Mouse (Mus musculus): ENCODE measurements around the gene AI854703.
"Not testable (repeated sequence)": the region's sequence is repeated elsewhere in the genome, so short reads cannot be mapped to it uniquely, and the experiment has no call there.

AI854703 gene

DNA sequence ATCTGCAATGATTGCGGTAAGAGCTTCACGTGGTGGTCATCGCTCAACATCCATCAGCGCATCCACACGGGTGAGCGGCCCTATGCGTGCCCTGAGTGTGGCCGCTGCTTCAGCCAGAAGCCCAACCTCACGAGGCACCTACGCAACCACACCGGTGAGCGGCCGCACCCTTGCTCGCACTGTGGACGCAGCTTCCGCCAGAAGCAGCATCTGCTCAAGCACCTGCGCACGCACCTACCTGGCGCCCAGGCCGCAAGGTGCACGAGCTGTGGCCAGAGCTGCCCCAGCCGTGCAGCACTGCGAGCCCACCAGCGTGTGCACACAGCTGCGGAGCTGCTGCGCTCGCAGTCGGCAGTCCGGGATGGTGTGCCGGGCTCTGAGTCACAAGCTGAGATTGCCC, 6.5 kb upstream of the AI854703 start:
- no peak for DNase-seq

- DNase-seq, result not testable (repeated sequence)
Measured at GRCm38 (mm10) chr6:48622186-48622843, 4.2 kb upstream of the AI854703 start.

DNA sequence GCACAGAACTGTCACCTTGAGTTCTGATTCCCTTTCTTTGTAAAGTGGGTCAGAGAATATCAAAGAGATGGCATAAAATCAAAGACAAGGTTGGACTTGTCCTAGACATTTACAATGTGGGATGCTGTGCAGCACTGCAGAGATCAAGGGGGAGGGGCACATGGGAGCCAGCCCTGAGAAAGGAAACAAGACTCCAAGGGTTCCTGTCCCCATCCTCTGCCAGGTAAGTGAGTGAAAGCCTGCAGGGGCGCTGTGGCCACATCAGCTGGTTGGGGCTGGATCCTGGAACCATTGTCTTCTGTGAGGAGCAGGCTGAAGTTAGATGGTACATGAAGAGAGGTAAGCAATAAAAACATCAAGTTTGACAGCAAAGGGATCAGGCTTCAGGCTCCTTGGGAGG, 3.1 kb upstream of the AI854703 start:
- DNase-seq, result no peak

- DNase-seq, result no peak
Measured at GRCm38 (mm10) chr6:48626984-48627383, 420 bp downstream of the AI854703 start.

DNA sequence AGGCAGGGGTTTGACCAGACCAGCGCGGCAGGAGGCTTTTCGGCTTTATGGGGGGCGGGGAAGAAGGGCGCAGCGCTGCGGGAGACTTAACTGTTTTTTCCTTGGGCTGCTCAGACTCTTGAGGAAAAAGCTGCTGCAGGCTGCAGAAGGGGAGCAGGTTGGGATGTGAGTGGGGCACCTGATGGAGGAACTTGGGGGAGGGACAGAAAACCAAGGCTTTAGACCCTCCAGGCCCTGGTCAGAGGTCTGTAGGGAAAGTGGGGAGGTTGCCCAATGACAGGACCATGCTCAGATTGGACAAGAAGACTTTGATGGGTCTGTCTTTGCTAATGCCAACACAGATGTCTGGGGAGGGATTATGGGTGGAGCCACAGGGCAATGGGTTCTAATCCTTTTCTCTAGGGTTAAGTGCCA, 954 bp downstream of the AI854703 start:
- DNase-seq, result no peak

DNA sequence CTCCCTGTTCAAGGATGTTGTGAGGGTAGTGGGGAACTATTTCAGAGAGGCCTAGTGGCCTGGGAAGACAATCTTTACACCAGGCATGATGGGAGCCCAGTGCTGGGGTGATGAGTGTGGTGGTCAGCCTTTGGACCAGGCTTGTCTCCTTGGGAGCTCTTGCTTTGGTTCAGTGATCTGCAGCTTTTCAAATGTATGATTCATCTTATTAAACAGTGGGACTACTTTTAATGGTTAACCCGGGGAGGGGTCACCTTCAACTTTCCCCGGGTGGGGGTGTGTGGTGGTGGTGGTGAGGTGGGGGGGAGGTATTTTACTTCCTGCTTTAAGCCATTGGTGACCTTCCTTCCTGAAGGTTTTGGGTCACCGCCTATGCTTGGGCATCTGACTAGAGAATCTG, 1.8 kb downstream of the AI854703 start:
- DNase-seq, result no peak

GRCm38 (mm10) chr6:48628808-48629660, 2.5 kb downstream of the AI854703 start:
- DNase-seq, result peak; percentile 15 to 45

GRCm38 (mm10) chr6:48629661-48630034, 3.1 kb downstream of the AI854703 start:
- DNase-seq, result no peak

- no peak for DNase-seq
Measured at GRCm38 (mm10) chr6:48630831-48631230, 4.3 kb downstream of the AI854703 start.

DNA sequence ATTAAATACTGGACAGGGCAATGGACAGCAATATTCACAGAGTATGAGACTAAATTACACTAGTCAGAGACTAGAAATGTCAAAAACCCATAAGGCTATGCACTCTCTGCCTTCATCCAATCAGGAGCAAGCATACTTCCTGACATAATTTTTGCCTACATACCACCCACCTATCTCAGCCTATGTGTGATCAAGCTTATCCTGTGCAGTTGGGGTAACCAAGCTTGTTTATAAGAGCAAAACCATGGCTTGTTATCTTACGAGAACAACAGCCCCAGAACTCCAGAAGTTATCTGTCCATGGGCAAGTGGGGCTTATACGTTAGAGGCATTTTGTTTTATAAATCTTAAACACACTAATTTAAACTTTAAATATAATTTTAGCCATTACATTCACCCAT, 8.5 kb downstream of the AI854703 start:
- no peak for DNase-seq

DNA sequence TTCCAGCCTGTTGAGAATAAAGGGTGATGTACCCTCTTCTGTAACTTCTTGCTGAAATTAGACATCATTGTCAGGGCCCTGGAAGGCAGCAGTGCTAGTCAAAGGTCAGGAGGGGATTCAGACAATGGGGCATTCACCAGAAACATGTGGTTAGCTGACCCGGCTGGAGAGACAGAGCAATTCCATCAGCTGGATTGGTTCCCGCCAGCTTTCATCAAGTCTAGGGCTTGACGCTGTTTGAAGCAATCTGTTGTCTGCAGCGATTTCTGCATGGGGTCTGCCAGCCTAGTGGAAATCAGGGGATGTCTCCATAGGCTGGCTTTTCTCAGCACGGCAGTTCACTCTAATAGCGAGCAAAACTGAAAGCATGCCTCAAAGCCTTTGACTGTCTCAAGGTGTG, 10.0 kb downstream of the AI854703 start:
- no peak for DNase-seq

DNA sequence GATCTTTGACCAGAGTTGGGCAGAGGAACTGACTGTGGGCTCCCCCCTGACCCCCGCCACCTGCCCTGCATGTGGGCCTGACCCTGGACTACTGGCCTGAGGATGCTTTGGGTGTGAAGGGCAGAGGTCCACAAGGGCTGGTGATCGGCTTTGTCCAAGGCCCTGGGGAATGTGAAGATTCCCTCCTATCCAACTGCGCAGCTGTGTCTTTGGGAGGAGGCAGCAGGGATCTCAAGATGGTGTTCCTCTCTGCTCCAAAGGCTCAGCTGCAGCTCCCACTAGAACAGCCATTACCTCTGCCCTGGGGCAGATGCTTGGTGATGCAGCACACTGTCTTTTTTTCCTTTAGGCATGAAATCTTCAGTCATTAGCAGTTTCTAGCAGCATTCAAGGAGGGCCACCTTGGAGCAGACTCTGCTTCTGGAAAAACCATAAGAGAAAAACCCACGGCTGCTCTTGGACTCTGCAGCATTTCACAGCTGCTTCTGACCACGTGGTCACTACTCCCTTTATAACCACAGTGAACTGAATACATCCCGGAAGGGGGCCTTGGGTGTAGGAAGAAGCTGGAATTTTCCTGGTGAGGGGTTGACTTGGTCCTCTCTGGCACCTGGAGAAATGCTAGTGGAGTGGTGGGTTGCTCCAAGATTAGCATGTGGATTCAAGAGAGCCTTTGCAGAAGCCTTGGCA, 11.4 kb downstream of the AI854703 start:
- DNase-seq, result no peak

- DNase-seq, result no peak
Measured at GRCm38 (mm10) chr6:48638553-48638952, 12.0 kb downstream of the AI854703 start.

GRCm38 (mm10) chr6:48641391-48641790, 14.8 kb downstream of the AI854703 start:
- no peak for DNase-seq

DNA sequence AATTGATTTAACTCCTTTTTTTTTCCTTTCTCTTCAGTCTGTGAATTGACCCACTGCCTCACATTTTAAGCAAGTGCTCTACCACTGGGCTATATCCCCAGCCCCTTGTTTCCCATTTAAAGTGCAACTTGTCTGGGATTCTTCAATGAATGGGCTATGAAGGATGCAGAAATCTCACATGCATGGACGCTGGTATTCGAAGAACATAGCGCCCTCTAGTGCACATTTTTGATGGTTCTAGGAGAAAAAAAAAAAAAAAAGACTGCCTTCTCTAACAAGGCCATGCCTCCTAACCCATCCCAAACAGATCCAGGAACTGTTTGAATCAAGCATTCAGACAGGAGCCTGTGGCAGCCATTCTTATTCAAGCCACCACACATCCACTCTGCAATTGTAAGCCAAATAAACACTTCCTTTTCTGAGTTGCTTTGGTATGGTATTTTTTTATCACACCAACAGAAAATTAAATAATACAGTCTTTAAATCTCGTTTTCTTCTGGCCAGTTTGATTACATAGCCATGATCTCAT, 16.3 kb downstream of the AI854703 start:
- no peak for DNase-seq

DNA sequence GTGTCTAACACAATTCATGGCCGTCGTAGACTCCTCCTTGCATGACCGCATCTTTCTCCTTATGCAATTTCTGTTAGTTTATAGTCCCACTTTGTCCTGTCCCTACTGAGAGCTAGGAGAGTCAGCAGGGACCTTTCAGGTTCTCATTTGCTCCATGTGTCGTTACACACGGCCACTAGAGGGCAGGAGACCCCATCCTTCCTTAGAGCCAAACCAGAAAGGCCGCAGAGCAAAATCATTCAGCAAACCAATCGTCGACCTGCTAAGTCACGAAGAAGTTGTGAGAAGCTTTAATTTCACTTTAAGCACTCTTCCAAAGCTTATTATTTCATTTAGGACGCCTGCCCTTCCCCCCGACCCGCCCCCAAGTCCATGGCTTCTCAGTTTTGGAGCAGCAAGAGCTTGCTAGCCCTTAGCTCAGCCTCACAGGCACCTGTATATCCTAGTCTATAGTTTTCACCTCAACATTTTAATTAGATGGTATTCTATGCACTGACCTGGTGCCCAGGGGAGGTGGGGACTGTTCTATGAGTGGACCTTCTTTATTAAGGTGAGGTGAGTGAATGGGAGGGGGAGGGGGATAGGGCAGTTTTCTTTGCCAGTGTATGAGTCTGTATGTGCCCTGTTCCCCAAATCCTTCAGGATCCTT, 19.2 kb downstream of the AI854703 start:
- DNase-seq, result peak; percentile 65 to 78

DNA sequence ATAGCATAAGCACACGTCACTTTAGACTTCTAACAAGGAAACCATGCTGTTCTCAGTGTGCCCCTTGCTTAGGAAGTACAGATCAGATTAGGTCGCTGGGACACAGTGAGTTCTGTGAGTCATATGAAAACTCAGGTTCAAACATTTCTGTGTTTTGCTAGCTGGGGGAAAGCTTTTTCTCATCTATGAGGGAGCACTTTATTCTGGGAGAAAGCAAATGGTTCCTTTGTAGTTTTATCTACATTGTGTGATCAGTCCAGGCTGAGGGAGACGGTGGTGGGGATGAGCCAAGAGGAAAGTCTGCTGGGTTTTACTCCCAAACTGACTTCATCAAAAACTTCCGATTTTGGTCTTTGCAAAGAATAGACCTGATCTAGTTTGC, 19.7 kb downstream of the AI854703 start:
- no peak for DNase-seq

DNA sequence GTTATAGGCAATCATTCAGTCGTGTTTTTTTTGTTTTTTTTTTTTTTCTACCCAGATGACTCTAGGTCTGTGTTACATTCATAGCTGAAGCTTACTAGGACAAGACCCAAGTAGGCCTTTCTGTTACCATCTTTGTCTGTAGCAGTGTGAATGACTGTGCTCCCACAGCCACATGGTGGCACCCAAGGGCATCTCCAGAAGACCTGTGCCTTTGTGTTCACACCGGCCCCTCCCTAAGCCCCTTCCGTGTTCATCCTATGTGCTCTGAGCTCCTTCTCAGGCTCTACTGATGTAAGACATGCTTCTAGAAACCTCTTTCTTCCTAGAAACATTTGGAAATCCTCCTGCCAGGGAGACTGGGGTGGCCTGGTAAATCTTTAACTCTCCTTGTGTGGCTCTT, 20.4 kb downstream of the AI854703 start, which contains the start of gene Gimap8:
TSS of gene Gimap8 (plus strand) at position 240 of the 400 bp plus-strand sequence.
- DNase-seq, result peak; percentile 81 to 82

DNA sequence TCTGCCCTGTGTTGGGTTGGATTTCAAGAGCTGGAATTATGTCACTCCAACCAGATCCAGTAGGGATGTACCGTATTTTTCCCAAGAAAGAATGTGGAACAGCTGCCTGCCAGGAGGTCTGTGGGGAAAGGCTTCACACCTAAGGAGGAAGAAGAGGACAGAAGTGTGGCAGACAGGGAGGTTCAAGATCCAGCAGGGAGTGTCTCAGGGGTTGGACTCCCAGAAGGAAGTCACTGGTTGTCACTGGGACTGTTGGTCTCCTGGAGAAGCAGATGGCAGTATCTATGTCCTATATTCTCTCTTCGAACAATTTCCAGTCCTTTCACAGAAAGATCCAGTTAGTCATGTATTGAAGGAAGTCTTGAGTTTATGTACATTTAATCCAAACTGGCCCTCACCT, 21.0 kb downstream of the AI854703 start:
- no peak for DNase-seq

- no peak for DNase-seq
Measured at GRCm38 (mm10) chr6:48648779-48649178, 22.2 kb downstream of the AI854703 start.

- DNase-seq, result no peak
Measured at GRCm38 (mm10) chr6:48650041-48650440, 23.5 kb downstream of the AI854703 start.

DNA sequence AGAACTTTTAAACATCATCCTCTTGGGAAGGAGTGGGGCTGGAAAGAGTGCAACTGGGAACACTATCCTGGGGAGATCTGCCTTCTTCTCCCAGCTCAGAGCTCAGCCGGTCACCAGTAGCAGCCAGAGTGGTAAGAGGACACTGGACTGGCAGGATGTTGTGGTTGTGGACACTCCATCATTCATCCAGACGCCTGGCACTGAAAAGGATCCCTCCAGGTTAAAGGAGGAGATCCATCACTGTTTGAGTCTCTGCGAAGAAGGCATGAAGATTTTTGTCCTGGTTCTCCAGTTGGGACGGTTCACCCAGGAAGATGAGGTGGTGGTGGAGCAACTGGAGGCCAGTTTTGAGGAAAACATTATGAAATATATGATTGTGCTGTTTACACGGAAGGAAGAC, 32.2 kb downstream of the AI854703 start:
- no peak for DNase-seq

DNA sequence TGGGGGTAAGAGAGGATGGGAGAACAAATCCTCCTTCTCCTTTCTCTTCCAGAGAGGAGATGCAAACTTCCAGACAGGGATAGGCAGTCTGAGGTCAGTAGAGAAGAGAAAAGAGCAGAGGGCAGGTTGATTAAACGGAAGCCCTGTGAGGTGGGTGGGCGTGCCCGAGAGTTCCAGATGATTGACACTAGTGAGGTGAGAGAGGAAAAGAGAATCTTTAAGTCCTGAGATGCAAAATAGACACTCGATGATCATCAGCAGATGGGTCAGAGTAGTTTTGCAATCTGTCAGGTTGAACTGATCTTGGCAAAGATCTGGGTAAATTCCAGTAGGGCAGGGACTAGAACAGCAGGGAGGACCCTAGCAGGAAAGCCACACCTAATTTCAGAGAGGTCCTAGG, 38.2 kb downstream of the AI854703 start:
- DNase-seq, result no peak

All from spleen, adult 18-20 months (tissue).